Mouse (Mus musculus) monocyte, adult 2 months (primary cell): ENCODE measurements around the gene Tcf19.
"Not testable (repeated sequence)": the region's sequence is repeated elsewhere in the genome, so short reads cannot be mapped to it uniquely, and the experiment has no call there.

Experiments
- DNase-seq, 2 experiments: peaks; one replicate each; pipeline ENCODE4 v3.0.0; 2022; ENCODE audit warnings: low spot score in 2 of 2, low read depth in 1 of 2

Gene Tcf19

DNA sequence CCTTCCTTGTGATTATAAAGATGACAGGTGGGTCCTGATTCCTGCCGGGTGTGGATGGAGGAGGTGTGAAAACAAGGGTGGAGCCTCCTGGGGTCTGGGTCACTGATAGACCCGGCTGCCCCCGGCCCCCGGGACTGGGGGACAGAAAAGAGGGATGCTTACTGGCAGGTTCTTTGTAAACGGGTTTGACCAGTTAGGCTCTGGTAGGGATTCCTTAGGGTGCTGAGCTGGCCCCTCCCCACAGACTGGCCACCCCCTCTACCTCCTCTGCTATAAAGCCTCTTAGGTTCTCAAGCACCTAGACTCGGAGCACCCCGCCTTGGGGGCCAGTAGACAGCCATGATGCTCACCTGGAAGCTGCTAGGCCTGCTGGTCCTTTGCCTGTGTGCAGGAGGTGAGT, 16.3 kb upstream of the Tcf19 start, which contains the start of gene Psors1c2:
Gene Psors1c2, plus strand, starts transcription at position 301 of the 400 bp plus-strand sequence.
- DNase-seq: no peak

- no peak for DNase-seq
Observed at GRCm38 (mm10) chr17:35532360-35532759, 15.7 kb upstream of the Tcf19 start.

GRCm38 (mm10) chr17:35526644-35527043, 10.0 kb upstream of the Tcf19 start:
- DNase-seq: no peak

DNA sequence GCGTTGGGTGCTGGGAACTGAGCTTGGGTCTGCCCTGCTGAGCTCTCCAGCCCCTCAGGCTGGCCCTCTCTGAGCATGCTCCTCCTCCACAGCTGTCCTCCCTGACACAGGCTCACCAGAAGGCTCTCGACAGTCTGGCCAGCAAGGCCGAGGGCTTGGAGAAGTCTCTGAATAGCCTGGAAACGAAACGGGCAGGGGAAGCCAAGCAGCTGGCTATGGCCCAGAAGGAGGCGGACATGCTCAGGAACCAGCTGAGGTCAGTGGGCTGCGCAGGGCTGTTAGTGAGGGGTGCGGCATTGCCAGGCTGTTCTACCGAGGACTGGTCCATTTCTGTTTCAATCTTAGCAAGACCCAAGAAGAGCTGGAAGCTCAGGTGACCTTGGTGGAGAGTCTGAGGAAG, 7.7 kb upstream of the Tcf19 start:
- DNase-seq: no peak

DNA sequence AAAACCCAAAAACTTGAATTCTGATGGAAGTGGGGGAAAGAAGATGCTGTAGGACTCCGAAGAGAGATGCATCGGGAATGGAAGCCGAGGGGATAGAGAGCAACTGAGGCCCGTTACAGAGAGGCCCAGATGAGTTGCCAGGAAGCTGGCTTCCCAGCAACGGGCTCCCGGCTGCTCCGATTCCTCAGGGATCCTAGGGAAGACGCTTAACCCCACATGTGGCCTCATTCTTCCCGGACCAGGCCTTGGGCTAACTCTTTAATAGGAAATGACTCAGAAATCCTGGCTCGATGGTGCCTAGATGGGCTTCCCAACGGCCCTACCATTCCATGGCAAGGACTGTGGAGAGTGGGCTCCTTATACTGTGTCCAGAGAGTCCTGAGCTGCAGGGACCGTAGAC, 902 bp upstream of the Tcf19 start:
- DNase-seq: no peak

DNA sequence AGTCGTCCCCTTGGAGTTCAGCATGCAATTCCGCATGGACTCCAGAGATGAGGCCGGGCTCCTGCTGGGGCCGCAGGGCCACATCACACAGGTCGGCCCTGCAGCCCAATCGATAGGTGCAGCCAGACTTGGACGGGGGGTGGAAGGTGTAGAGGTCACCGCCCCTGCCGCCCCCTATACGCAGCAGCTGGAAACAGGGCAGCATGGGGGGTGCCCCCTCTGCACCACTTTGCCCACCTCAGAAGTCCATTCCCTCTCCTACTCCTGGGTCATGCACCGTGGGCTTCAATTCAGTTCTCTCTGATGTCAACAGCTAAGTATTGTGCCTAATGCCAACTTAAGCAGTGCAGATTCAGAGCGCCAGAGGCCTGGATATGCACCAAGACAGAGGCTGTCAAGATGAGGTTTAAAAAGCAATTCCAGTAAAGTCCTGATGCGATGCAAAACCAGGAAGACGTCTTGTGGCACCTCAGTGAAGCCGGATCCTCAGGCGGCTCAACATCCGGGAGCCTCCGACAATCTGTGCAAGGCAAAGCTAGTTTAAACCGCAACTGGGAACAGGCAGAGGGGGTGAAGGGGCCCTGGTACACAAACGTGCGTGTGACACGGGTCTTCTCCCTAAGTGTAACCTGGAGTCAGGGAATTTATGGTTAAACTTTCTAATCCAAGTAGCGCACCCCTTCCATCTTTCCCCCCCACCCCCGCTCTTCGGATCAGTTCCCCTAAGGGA, 548 bp downstream of the Tcf19 start:
- DNase-seq: no peak

DNA sequence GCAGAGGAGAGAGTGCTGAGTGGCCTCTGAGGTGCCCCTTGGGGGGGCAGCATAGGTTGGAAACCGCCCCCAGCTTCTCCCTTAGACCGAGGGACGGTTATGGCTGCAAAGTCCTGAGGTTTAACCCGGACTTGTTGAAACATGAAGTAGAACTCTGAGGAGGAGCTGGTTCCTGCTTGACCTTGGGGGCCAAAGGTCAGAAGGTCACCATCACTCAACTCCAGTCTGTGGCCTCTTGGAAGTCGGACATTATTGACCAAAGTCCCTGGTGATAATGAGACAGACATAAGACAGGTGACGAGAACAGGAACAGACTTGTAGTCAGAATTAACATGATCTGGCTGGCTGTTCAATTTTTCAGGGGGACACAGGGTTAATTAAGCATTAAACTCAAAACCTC, 1.9 kb downstream of the Tcf19 start:
- DNase-seq: no peak

DNA sequence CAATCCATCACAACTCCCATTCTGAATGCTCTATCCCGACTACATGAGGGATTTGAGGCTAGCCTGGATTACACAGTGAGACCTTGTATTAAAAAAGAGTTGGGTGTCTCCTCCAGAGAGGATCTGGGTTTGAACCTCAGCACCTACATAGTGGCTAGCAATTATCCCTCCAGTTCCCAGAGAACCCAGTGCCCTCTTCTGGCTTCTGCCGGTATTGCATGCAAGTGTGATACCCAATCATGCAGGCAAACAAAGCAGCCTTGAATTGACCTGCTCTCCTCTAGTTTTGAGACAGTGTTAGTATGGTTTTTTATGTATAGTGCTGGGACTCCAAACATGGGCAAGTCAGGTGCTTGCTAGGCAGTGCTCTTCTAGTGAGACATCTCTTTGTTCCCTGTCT, 2.7 kb downstream of the Tcf19 start:
- DNase-seq: peak; percentile 35 to 68

- no peak for DNase-seq
Observed at GRCm38 (mm10) chr17:35512916-35513626, 3.6 kb downstream of the Tcf19 start.

DNA sequence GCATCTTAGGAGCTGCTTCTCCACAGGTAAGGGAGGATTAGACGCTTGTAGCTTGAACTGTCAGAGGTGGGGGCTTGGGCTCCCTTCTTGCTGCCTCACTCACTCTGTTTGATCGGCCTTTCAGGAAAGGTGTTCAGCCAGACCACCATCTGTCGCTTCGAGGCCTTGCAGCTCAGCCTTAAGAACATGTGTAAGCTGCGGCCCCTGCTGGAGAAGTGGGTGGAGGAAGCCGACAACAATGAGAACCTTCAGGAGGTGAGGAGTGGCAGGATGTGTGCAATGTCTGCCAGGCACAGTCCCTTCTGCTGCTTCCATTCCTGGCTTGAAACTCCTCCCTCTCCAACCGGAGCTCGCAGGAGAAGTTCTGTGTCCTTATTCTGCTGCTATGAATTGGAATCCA, 7.3 kb downstream of the Tcf19 start:
- DNase-seq: no peak

DNA sequence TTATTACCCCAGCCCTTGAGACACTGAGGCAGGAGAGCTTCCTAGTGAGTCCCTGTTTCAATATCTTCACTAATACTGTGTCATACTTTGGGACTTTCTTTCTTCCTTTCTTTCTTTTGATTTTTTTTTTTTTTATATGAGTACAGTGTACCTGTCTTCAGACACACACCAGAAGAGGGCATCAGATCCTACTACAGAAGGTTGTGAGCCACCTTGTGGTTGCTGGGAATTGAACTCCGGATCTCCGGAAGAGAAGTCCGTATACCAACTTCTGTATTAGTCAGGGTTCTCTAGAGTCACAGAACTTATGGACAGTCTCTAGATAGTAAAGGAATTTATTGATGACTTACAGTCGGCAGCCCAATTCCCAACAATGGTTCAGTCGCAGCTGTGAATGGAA, 8.3 kb downstream of the Tcf19 start:
- DNase-seq: not testable (repeated sequence)

DNA sequence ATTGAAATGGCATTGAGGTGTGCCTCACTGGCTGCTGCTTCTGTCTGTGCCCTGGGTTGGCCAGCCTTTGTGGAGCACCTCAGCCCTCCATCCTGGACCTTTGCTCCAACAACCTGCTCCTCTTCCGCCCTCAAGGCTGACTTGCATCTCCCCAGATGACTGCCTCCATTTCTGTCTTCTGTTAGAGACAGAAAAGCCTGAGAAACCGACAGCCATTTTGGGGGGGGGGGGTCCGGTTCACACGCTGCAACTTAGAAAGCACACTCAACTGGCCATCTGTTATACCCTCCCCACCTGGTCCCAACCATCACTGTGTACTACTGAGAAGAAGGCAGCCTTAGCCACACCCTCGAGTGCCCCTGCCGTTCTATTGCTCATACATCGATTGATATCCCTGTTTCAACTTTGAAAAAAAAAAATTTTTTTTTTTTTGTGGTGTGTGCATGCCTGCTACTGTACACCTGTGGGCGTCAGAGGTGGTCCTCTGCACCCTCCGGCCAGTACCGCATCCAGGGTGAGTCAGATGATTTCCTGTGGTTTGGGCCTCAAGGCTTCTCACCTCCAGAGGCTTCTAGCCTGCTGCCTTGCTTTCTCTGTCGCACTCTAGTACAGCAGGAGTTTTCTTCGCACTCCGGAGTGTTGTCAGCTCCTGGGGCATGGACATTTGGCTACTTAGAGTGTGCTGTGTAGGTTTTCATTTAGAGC, 8.9 kb downstream of the Tcf19 start:
- DNase-seq: no peak

- no peak for DNase-seq
Observed at GRCm38 (mm10) chr17:35506881-35507280, 9.7 kb downstream of the Tcf19 start.

- DNase-seq: no peak
Observed at GRCm38 (mm10) chr17:35505776-35506175, 10.8 kb downstream of the Tcf19 start, which contains the start of gene Pou5f1. Gene Pou5f1, plus strand, starts transcription at chr17:35506018.

- DNase-seq: no peak
Observed at GRCm38 (mm10) chr17:35504628-35505481, 11.8 kb downstream of the Tcf19 start.

GRCm38 (mm10) chr17:35503849-35504248, 12.8 kb downstream of the Tcf19 start:
- no peak for DNase-seq

GRCm38 (mm10) chr17:35502762-35503161, 13.9 kb downstream of the Tcf19 start:
- DNase-seq: no peak

- no peak for DNase-seq
Observed at GRCm38 (mm10) chr17:35502226-35502625, 14.4 kb downstream of the Tcf19 start.

DNA sequence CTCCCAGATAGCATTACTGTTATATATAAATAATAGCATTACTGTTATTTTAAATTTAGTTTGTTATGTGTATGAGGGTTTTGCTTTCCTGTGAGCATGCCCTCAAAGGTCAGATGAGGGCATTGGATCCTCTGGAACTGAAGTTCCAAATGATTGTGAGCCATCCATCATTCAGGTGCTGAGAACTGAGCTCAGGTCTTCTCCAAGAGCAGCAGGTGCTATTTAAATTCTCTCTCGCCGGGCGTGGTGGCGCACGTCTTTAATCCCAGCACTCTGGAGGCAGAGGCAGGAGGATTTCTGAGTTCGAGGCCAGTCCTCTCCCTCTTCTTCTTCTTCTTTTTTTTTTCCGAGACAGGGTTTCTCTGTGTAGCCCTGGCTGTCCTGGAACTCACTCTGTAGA, 19.5 kb downstream of the Tcf19 start:
- DNase-seq: no peak

DNA sequence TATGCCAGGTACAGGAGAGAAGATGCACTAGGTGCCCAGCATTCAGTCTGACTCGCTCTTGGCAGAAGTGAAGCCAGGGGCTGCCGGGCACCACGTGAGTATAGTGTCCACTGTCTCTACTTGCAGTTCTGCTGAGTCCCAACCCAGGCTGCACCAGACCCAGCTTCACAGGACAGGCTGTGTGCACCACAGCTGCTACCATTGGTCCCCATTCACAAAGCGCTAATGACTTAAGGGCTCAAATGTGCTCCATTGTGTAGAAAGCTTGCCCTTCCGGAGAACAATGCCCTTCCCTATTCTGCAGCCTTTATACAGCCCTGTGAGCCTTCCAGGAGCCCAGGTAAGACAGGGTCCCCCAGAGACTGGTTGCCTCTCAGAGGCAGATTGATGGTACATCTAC, 26.3 kb downstream of the Tcf19 start:
- DNase-seq: no peak

DNA sequence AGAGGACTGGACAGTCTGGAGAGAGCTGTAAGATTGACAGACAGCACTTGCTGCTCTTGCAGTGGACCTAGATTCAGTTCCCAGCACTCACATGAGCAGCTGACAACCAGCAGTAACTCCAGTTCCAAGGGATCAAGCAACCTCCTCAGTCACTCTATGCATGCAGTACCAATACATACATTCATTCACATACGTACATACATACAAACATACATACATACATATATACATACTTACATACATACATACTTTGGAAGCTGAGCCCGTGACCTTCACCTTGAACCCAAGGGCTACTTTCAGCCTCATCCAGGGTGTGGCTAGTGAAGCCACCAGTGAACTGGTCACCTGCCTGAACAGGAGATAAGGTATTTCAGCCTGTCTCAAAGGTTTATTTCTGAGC, 28.6 kb downstream of the Tcf19 start:
- DNase-seq: no peak
